Mouse (Mus musculus): ENCODE data around the gene Tdrkh.

DNA sequence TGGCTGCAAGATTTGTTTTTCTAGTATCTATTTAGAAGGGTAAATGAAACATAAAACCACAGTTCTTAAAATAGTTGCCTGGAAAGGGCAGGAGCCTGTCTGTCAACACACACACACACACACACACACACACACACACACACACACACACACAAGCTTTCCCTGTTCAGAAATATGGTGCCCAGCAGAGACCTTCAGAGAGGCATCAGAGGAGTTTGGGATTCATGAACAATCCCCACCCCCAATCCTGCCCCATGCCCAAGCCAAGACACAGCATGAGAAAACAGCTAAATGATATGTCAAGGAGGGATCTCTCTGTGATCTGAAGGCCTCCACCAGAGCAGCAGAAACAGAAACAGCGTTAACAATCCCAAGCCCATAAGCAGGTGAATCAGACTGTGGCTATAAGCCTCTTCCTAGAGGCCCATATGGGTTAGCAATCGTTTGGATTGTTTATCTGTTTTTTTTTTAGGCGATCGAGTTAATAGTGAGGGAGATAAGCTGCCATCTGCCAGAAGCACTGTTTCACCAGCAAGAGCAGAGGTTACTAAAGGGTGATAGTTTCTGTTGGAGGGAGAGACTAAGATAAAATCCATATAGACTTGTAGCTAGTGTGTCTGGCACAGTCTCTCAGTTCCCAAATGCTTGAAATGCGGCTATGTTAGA lies 60.6 kb downstream of the Tdrkh start:
- TF ChIP-seq CTCF (IDR thresholded peaks at IDR 0.05; ENCODE audit: extremely low read depth, insufficient read depth, insufficient read length, insufficient replicate concordance) (no peak), POLR2A (IDR thresholded peaks at IDR 0.05; ENCODE audit: low read depth, low read length) (no peak)

Data from spleen, adult 2 months (tissue).